Comparison of ENCODE assay signal across 19 mouse cellular contexts in genomic region chr15:27533036-27533435, GRCm38 (mm10).
"Had no signal": no experiment of that assay in that cellular context is flagged by ENCODE, and none has a peak within 500 bp of the region (broad histone marks: within the 10 kb centered on the region; RNA-seq: fewer than 3 reads in every experiment).

No protein-coding gene starts in this region.

- DNase-seq: kidney, adult 8-10 months; kidney, postnatal 14 days; kidney, postnatal 4 days; layer of hippocampus, adult 9-11 months; layer of hippocampus, postnatal 36 days; liver; lung, adult 18-20 months; lung, postnatal 14 days; lung, postnatal 4 days; midbrain, embryonic 14.5 days; thymus, adult 2 months; thymus, postnatal 14 days; thymus, postnatal 4 days had no signal

- H3K27me3 ChIP-seq: limb, embryonic 13.5 days; liver, embryonic 12.5 days; liver, embryonic 15.5 days; lung, embryonic 15.5 days had no signal

- H3K9me3 ChIP-seq: limb, embryonic 10.5 days; limb, embryonic 13.5 days; liver, embryonic 12.5 days; liver, embryonic 15.5 days; lung, embryonic 15.5 days had no signal

- H3K4me3 ChIP-seq: limb, embryonic 10.5 days; limb, embryonic 13.5 days; liver, embryonic 12.5 days; liver, embryonic 15.5 days; lung, embryonic 15.5 days had no signal

- H3K36me3 ChIP-seq: limb, embryonic 10.5 days; limb, embryonic 13.5 days; liver, embryonic 12.5 days; liver, embryonic 15.5 days; lung, embryonic 15.5 days had no signal

- H3K4me1 ChIP-seq: liver, embryonic 15.5 days had no signal

- ATAC-seq: liver, embryonic 12.5 days had no signal

- H3K9ac ChIP-seq: limb, embryonic 13.5 days; liver, embryonic 12.5 days; liver, embryonic 15.5 days; lung, embryonic 15.5 days had no signal

- H3K27ac ChIP-seq: limb, embryonic 10.5 days; liver, embryonic 12.5 days; liver, embryonic 15.5 days; lung, embryonic 15.5 days; stomach, postnatal 0 days had no signal
